Mouse (Mus musculus): ENCODE measurements at regions not wholly inside any gene's neighbourhood (a gene's known extent, or its start where the extent isn't known, plus 50 kb on each side); places are given as distances from the start of the nearest gene placed in this dataset.
A peak's percentile ranks its signal among the peaks of the same experiment; 100 is the strongest.

DNA sequence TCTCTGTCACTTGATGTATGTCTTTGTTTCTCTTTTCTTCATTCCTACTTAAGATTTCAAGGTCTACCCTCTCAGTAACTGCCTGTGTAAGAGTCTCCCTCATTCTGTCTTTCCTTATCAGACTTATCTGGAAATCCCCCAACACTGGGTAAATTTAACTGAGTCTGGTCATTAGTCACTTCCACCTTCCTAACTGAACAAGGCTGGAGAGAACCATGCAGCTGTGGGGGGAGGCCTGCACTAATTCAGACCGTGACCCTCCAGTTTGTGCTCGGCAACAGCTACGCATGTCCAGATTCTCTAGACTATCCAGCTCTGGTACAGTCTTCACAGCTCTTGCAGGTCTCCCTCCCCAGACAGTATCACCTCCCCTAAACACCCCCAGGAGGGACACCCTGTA, 103.3 kb downstream of the Prox1 start:
- DNase-seq (ENCODE audit: low spot score in 2 of 2): no peak

DNA sequence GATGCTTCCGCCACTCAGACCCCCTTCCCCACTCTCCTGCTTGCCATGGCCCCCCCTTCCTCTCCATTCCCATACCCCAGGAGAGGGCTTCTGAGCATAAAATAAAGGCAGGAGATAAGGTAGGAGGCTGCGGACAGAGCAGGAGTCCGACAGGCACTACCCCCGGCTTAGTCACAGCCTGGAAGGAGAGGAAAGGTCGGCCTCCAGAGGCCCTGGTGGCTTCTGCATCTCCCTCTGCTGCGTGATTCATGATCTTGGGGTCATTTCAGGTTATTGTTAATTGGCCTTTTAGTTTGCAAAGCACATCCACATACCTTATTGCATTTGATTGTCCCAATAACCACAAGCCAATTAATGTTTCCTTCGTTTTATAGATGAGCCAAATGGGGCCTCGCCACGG, 104.1 kb downstream of the Prox1 start:
- DNase-seq (ENCODE audit: low spot score in 2 of 2): no peak

DNA sequence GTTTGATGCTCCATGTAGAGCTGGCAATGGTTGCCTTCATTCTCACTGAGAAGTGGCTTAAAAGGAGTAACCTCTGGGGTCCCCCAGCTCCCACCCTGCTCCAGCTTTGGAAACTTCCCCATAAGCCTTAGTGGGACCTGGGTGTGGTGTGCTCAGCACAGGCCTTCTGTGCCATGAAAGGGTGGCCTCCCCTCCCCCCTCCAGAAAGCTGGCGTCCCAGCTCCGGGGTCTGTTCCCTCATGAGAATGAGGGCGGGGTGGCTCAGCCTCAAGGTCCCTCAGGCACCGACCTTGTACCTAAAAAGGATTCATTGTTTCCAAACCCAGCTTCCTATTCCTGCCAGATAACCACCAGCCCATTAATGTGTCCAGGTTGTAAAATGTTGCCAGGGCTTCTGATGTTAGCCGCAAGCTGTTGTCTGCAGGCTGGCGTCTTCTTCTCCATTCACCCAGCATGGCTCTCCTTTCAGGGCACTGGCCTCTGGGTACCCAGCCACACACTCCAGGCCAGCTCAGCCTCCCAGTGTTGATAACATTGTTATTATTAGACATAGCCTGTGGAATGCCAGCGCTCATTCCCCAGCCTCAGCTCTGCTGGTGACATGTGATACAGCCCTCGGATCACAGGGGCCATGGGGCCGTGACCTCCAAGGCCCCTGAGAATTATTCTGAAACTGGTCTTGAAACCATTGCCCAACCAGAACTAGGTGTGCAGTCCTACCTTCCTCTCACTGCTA, 108.8 kb downstream of the Prox1 start:
- no peak for DNase-seq (ENCODE audit: low spot score in 2 of 2)

DNA sequence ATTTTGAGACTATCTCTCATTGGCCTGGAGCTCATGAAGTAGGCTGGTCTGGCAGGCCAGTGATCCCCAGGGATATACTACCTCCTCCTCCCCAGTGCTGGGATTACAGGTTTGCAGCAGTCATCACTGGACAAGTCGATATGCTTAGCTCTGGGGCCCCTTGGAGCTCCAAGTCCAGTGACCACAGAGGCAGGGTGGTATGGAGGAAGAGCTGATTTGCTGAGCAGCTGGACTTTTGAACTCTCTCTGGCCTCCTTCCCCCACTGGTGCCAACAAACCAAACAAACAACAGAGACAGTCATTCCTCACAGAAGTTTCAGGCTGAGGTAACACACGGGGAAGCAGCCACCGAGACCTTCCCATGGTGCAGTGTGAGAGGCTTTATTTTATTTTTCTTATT, 111.5 kb downstream of the Prox1 start:
- DNase-seq (ENCODE audit: low spot score in 2 of 2): no peak

DNA sequence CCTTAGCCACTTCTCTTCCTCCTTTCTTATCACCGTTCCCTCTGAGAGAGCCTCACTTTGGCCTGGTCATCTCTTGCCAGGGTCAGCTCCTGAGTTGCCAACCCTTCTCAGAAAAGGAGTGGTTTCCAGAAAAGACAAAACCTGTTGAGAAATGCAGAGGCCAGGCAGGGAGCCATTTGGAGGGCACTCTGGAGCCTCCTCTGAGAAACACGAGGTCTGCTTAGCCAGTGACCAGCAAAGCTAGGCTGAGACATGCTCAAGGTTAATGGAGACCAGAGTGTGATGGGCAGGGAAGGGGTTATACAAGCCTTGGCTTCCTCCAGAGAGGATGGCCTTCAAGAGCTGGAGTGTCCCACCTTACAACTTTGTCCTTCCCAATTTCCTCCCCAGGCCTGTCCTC, 113.6 kb downstream of the Prox1 start:
- no peak for DNase-seq (ENCODE audit: low spot score in 2 of 2)

DNA sequence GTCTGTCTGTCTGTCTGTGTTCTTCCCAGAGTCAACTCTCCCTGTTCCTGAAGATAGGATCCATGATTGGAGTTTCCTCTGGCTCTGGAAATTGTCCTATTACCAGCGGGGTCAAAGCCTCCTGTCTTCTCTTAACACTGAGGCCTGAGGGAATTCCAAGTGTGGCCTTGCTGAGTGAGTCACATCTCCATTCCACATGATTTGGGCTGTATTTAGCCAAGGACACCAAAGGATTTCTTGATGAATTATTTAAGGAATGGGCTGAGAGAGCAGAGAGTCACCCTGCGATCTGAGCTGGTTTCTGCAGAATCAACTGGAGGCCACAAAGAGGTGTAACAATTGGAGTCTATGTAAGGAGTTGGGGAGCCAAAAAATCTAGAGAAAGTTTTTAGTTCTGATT, 118.6 kb downstream of the Prox1 start:
- DNase-seq (ENCODE audit: low spot score in 2 of 2): no peak

DNA sequence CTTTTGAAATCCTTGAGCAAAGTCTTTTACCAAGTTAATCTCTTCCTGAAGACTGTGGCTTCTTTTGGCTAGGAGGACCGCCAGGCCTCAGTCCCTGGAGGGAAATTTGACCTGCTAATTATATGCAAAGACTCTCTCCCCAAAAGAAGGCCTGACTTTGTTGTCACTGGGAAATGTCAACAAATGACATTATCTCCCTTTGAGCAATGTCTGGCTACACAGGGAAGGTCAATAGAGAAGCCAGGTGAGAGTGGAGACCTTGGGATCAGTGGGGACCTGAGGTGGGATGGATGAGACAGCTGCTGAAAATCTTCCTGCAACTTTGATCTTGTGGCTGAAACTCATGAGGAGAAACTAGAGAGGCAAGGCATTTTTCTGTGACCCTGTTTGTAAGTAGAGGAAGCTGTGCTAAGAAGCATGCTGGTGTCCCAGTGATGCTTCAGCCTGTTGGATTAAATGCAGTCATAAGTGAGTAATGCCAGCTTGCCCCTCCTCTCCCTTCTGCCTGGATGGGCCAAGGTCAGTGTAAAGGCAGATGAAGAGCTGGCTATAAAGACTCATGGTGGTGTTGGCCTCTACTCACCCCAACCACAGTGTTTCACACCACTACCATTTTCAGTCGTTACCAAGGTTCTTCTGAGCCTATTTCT, 121.9 kb downstream of the Prox1 start:
- DNase-seq (ENCODE audit: low spot score in 2 of 2): no peak

DNA sequence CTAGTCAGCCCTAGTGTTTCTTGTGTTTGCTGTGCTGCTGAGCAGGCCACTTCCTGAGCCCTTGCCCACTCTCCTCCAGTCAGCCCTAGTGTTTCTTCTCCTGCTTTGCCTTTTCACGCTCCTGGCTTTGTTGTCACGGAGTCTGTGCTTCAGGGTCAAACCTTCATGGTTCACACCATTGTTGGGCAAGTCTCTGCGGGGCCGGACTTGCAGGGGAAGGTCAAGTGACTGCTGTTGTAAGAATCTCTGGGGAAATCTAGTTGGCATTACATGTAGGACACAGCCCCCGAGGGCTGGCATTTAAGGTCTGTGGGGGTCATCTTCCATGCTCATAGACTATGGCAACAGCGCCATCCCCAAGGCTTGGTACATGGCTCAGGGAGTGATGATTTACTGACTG, 123.3 kb downstream of the Prox1 start:
- no peak for DNase-seq (ENCODE audit: low spot score in 2 of 2)

DNA sequence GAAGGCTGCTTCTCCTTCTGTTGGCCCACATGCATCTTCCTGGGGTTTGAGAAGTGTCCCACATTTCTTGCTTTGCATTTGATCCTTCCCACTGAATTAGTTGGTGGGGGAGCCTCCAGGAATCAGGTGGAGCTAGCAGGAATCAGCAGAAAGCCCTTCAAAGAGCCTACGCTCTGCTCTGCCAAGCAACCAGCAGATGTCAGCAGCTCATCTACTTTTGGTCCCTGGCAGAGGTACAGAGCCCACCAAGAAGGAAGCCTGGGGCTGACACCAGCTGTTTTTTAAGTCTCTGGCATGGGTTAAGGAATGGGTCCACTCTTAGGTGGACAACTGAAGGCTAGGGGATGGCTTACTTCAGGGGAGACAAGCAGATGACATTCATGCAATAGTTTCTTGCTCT, 123.6 kb upstream of the Smyd2 start:
- DNase-seq (ENCODE audit: low spot score in 2 of 2): peak; percentile 4 to 19

DNA sequence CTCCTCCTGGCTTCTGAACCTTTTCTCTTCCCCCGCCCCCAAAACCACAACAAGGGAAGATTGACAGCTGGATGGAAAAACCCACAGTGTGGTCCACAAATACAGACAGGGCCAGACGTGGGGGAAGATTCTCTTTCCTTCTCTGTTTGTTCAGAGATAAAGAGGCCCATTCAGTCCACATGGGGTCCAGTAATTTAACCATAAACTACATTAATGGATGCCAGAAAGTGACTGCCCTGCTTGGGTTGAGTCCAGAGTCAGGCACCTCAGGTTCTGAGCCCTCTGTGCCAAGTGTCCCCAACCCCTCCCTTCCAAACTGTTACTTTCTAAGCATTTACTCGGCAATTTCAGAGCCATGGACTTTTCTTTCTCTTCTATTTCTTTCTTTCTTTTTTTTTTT, 121.9 kb upstream of the Smyd2 start:
- no peak for DNase-seq (ENCODE audit: low spot score in 2 of 2)

DNA sequence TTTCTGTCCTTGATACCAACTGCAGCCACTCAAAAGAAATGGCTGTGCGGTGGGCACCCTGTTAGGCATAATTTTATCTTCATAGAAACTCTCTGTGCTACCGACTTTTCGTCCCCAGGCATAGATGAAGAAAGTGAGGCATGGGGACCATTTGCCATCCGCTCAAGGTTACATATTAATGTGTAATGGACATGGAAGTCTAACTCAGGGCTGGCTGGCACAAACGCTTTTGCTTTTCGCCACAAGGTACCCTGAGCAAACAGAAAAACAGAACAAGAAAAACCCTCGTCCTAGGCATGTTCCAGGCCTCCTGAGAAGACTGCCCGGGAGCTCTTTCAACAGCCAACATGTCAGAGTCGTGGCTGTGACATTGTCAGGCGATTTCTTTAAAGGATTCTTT, 121.0 kb upstream of the Smyd2 start:
- DNase-seq (ENCODE audit: low spot score in 2 of 2): no peak

DNA sequence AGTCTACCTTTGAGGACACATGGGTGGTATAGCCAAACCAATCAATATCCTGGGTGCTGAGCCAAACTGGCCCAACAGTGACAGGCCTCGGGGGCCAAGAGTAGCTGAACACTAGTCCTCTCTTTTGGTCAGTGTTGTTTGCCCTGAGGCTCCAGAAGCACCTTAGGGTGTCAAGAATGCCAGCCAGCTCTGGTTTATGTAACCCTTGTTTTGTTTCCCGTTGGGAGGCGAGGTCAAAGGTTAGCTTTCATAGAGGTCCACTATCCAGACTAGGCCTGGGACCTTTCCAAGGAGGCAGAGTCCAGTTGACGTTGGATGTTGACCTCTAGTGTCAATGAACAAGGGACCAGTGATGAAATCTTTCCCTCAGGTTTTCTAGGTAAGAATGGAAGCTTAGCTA, 120.0 kb upstream of the Smyd2 start:
- no peak for DNase-seq (ENCODE audit: low spot score in 2 of 2)

DNA sequence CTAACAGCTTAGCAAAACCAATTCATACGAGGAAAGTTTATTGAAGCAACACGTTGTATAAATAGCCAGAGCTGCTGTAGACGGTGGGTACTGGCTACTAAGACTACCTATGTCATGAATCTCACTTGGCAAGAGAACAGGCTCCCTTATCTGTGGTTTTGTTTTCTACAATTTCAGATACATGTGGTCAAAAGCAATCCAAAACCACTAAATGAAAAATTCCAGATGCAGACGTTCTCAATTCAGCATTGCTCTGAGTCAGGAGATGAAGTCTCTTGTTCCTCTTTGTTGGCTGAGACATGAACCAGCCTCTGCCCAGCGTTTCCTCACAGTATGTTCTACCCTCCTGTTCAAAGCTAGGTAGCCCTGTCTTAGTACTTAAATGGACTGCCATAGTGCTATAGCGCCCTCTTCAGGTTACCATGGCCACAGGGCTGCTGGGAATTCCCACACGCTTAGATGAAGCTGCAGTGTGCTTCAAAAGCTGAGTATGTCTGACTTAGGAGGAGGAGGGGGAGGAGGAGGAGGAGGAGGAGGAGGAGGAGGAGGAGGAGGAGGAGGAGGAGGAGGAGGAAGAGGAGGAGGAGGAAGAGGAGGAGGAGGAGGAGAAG, 119.0 kb upstream of the Smyd2 start:
- no peak for DNase-seq (ENCODE audit: low spot score in 2 of 2)

DNA sequence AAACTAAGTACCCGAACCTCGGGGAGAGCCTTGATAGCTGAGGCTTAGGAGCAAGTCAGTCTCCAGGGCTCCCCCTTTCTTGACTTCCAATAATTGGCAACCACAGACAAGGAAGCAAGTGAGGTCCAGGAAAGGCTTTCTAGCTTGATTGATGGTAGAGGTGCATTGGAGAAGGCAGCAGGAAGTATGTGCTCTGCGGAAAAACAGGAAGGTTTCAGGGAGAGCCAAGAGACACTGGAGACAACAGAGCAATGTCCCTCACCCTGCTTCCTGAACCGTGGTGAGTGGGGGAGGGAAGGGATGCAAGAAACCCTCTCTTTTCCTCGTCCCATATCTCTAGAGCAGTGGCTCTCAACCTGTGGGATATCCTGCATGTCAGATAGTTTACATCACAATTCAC, 115.9 kb upstream of the Smyd2 start:
- DNase-seq (ENCODE audit: low spot score in 2 of 2): no peak

DNA sequence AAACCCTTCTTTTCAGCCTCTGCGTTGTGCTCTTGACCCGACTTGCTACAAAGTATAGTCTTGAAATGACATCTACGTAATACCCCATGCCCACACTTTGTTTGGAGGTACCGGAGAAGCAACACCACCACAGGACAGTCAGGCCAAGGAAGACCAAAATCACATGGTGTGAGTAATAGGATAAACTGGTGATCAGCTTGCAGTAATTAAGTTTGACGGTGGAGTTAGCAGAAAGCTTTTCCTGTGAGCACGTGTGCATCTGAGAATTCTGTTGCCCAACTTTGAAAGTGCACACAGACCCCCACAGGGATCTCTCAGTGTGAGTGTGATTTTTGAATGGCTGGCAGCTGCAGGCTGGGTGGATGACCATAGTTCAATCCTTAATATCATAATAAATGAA, 114.6 kb upstream of the Smyd2 start:
- DNase-seq (ENCODE audit: low spot score in 2 of 2): no peak

DNA sequence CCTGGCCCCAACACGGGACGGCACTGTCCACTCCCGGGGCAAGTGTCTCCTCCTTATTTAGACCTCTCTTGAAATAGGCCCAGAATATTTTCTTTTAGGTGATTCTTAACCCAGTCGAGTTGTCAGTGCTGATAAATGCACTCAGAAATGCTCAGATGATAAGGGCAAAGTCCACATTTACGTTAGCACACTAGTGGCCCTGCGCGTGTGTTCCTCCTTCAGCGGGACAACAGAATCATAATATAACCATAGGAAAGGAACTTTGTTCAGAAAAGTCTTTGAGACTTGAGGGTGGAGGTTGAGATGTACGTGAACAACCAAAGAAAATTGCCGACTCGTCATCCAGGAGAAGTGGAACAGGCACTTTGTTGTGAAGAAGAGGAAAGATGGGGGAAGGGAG, 113.8 kb upstream of the Smyd2 start:
- DNase-seq (ENCODE audit: low spot score in 2 of 2): no peak

DNA sequence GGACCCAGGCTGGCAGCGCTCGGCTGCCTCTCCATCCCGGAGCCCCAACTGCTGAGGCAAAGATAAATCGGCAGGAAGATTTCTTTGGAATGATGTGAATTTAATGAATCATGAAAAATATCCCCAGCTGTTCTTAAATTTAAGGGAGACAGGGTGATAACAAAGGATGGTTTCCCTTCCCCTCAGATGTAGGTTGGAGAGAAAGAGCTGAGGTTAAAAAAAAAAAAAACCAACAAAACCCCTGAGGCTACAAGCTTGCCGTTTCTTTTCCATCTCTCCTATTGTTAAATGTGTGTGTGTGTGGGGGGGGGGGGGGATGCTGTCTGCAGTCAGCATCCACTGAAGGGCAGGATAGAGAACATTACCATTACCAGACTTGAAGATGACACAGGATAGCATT, 111.9 kb upstream of the Smyd2 start:
- DNase-seq (ENCODE audit: low spot score in 2 of 2): no peak

DNA sequence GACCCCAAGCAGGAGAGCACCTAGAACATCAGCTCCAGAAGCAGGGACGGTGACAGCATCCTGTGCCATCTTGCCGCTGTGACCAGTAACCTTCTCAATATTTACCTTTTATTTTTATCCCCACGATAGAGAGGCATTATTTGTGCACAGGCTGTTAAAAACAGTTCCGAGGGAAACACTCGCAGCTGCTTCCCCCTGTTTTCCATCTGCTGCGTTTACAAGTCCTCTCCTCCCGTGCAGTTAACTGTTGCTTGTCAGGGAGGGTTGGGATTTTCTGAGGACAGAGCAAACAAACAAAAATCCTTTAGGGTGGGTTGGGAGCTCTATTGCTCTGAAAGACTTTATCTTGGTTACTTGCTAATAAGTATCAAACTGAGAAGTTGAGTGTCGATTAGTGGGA, 105.4 kb upstream of the Smyd2 start:
- DNase-seq (ENCODE audit: low spot score in 2 of 2): no peak

DNA sequence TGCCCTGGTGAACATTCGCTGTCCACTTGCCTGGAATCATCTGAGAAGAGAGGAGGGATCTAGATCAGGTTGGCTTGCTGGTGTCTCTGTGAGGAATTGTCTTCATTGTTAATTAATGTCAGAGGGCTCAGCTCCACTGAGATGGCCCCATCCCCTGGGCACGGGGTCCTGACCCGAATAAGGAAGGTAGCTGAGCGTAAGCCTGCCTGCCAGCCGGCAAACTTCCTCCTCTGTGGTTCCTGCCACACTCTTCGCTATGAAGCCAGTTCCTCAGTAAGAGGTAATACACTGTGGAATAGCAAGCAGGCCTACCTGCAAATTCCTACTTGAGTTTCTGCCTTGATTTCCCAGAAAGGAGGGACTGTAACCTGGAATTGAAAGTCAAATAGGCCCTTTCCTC, 87.3 kb upstream of the Smyd2 start:
- no peak for DNase-seq (ENCODE audit: low spot score in 2 of 2)

DNA sequence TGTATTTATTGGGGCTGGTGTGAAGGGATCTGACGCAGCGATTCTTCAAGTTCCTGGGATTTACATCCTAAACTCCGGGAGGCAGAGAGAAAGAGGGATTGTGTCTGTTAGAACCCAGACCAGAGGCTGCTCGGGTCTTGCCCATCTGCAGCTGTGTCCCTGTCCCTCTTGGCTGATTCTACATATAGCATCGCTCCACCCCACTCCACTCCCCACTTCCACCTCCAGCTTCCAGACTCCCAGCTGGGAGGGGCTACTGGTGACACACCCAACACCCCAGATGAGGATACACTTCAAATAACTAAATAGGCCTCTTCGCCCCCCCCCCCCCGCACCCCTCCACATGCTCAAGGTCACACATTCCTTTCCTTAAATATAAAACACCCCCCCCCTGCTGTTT, 85.1 kb upstream of the Smyd2 start:
- DNase-seq (ENCODE audit: low spot score in 2 of 2): no peak

DNA sequence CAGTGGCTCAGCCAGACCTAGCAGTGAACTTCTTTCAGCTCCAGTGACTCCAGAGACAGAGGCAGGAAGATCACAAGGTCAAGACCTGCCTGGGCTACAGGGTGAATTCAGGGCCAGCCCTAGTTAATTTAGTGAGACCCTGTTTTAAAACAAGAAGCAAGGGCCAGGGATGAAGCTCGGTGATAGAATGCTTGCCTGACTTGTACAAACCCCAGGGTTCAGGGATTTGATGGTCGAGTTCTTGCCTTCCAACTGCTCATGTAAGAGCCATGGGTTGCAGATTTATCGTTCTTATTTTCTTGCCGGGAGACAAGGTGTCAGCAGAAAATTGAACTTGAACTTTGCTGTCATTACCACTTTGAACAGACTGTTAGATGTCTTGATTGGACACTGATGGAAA, 78.9 kb upstream of the Smyd2 start:
- no peak for DNase-seq (ENCODE audit: low spot score in 2 of 2)

DNA sequence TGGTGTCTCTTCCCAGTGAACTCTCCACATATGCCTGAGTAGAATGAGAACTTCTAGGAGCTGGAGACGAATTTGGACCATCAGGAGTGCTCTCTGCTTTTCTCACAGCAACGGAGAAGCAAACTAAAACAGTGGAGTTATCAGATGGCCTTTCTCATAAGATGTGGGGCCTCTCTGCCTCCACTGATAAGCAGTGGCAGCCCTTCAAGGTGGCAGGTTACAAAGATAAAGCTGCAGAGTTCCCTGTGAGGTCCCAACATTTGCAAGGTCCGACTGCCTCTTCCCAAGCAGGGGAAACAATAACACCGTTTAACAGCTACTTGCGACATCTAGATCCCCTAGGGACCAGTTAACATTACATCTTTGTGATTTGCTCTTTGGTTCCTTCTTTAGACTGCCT, 71.5 kb upstream of the Smyd2 start:
- DNase-seq (ENCODE audit: low spot score in 2 of 2): no peak

DNA sequence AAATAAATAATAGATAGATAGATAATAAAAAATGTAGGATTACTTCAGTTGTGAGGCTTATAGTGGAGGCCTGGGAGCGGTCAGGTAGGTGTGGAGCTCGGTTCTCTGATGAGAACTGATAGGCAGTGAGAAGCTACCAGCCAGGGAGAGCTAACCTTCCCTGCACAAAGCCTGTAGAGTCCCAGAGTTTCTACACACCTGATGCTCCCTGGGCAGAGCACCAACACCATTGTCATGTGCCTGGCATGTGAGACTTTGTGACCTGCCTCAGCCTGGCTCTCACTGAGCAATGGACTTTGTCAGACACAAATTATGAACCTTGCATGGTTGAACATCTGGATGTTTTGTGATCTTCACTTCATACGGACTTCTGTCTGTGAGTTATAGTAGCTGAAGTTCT, 71.1 kb upstream of the Smyd2 start:
- DNase-seq (ENCODE audit: low spot score in 2 of 2): no peak

DNA sequence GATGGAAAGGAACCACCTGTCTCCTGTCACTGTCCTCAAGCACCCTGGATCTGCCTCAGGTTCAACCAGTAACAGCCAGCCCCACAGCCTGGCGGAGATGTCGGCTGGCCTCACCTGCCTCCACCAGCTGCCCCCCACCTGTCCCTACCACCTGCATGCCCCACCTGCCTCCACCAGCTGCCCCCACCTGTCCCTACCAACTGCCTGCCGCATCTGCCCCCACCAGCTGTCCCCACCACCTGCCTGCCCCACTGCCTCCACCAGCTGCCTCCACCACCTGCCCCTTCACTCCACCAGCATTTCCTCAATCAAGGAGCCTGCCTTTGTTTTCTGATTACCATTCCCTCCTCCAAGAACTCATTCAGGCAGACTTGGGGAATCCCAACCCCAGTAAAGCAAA, 68.9 kb upstream of the Smyd2 start:
- no peak for DNase-seq (ENCODE audit: low spot score in 2 of 2)
